Mouse (Mus musculus) neural tube, embryonic 12.5 days (tissue): ENCODE results near the gene Dhrs7. TPM values are rescaled to one million over a fixed set of nuclear protein-coding genes. Genes with fewer than 3 reads are reported as not detected.

Source experiments
- ATAC-seq: fragments of 200-750 bp; cut with Nextera tagmentation; 2 replicates; pipeline ENCODE4 v1.8.0; 2017; ENCODE audit warnings: low read depth, mild to moderate bottlenecking, moderate TSS enrichment, moderate library complexity; ENCODE audit not compliant: low FRiP score
- H3K27ac ChIP-seq: fragments of 300-500 bp; sonication (generic); 2 replicates; pipeline ENCODE4 v1.5.1; 2016
- H3K27me3 ChIP-seq: fragments of 300-500 bp; sonication (generic); replicated peaks from 2 replicates; pipeline ENCODE4 v1.6.1; 2016; ENCODE audit warnings: mild to moderate bottlenecking
- H3K36me3 ChIP-seq: fragments of 300-500 bp; sonication (generic); 2 replicates; pipeline ENCODE4 v1.6.1; 2016; ENCODE audit warnings: mild to moderate bottlenecking
- H3K4me1 ChIP-seq: fragments of 300-500 bp; sonication (generic); 2 replicates; pipeline ENCODE4 v1.6.1; 2016
- H3K4me2 ChIP-seq: fragments of 300-500 bp; sonication (generic); replicated peaks from 2 replicates; pipeline ENCODE4 v1.6.1; 2016; ENCODE audit warnings: mild to moderate bottlenecking
- H3K4me3 ChIP-seq: fragments of 300-500 bp; sonication (generic); 2 replicates; pipeline ENCODE4 v1.5.1; 2016
- H3K9ac ChIP-seq: fragments of 300-500 bp; sonication (generic); 2 replicates; pipeline ENCODE4 v1.6.1; 2016; ENCODE audit warnings: mild to moderate bottlenecking
- H3K9me3 ChIP-seq: fragments of 300-500 bp; sonication (generic); 2 replicates; pipeline ENCODE4 v1.6.1; 2016; ENCODE audit warnings: mild to moderate bottlenecking
- WGBS: fragments of 180-500 bp; shearing (Covaris S2); methylation state at CpG from one replicate; pipeline ENCODE4 v1.1.7; 2016; 5-methylcytosine and 5-hydroxymethylcytosine counted together
- polyA plus RNA-seq: library from polyadenylated mRNA; unstranded; fragments of >200 nt; fragmentation: Nextera tagmentation; extraction: Ambion mirVana; gene quantifications from 2 replicates; pipeline ENCODE4 v1.2.1, GENCODE M21; 2016

Dhrs7 gene
- polyA plus RNA-seq, 1 experiment from 2014 or later: 8.4 TPM

DNA sequence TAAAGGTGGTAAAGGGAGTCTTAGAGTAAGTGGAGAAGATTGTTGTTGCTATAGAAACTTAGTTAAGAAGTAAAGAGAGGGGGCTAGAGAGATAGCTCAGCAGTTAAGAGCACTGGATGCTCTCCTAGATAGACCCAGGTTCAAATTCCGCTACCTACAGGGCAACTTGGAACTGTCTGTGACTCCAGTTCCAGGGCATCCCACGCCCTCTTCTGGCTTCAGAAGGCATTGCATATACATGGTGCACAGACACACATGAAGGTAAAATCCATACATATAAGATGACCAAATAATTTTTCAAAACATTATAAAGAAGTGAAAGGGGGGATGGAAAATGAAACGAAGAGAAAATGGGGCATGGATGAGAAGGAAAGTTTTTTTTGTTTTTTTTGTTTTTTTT lies 14.9 kb upstream of the Dhrs7 start:
- no peaks in the 10 kb centered on the region for H3K9me3 ChIP-seq
- H3K9ac ChIP-seq: no peak overlapping the region
- ATAC-seq: no peak
- no peak overlapping the region for H3K4me3 ChIP-seq
- H3K27ac ChIP-seq: no peak overlapping the region
- H3K4me2 ChIP-seq: no peak overlapping the region
- 74% methylated on average over 3 of the region's 3 CpGs for WGBS
- H3K36me3 ChIP-seq: no peaks in the 10 kb centered on the region
- H3K4me1 ChIP-seq: no peaks in the 10 kb centered on the region
- H3K27me3 ChIP-seq: no peaks in the 10 kb centered on the region

DNA sequence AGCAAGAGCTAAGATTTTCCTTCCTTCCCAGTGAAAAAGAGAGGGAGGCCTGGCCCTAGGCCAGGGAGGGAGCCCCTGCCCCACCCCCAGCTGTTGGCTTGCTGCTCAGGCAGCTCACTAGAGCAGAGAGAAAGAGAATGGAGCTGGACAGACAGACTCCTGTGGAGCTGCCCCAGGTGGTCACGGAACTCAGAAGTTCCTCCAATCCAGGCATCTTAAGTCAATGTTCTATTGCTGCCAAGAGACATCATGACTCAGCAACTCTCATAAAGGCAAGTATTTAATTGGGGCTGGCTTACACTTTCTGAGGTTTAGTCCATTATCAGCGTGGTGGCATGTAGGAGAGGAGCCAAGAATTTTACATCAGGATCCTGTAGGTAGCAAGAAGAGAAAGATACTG lies 10.1 kb upstream of the Dhrs7 start:
- Histone ChIP-seq H3K9ac (no peak overlapping the region), H3K9me3 (no peaks in the 10 kb centered on the region), H3K4me2 (no peak overlapping the region), H3K4me3 (no peak overlapping the region), H3K27ac (no peak overlapping the region), H3K36me3 (no peaks in the 10 kb centered on the region), H3K4me1 (no peaks in the 10 kb centered on the region), H3K27me3 (no peaks in the 10 kb centered on the region)
- WGBS: 67% methylated on average over 2 of the region's 2 CpGs
- ATAC-seq: no peak

DNA sequence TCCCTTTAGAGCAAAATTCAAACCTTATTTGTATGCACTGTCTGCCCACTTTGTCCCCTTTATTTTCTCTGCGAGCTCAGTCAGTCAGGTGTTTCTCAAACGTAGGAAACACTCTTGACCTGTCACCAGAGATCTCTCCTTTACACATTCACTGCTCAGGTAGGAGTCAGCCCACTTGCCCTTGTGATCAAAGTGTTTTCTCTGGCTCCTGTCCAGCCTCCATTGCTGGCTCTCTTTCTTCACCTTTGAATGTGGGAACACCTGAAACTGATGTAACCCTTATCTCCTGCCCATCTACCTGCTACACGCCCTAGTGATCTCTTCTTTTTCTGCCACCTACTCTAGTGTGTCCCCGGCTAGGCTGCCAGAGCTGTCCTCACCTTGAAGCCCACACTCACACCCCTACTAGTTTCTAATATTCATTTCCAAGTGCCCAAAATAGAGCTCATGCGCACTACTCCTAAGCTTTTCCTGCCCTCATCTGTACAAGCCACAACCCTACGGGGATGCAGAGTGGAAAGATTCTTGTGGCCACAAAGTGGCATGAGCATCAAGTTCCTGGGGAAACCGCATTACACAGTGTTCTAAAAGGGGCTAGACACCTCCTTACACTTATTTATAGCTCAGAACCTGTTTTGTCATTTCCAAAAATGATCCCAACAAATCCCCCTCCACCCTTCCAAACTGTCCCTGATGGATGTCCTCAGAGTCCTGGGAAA lies 9.5 kb upstream of the Dhrs7 start:
- H3K27me3 ChIP-seq: no peaks in the 10 kb centered on the region
- H3K9ac ChIP-seq: no peak overlapping the region
- no peak overlapping the region for H3K4me3 ChIP-seq
- H3K36me3 ChIP-seq: no peaks in the 10 kb centered on the region
- H3K27ac ChIP-seq: no peak overlapping the region
- no peaks in the 10 kb centered on the region for H3K4me1 ChIP-seq
- H3K4me2 ChIP-seq: no peak overlapping the region
- WGBS: 85% methylated on average over 7 of the region's 7 CpGs
- H3K9me3 ChIP-seq: no peaks in the 10 kb centered on the region
- ATAC-seq: no peak

DNA sequence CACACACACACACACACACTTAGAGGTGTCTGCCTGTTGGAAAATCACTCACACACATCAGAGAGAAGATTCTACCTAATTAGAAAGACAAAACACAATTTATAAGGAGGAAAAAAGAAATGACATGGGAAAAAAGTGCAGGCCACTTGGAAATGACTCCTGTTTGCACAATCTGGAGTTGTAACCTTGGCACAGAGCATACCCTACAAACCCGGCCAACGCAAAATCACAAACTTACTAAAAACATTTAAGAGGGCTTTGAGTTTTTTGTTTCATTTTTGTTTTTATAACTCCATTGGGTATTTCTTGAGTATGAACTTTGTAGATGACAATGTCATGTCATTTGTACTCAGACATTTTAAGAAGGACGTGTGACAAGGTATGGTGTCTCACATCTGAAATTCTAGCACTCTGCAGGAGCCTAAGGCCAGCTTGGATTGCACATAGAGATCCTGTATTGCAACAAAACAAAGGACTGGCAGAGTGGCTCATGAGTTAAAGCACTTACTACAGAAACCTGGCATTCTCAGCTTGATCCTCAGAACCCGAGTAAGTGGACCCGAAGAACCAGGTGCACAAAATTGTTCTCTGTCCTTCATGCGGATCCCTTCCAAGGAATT lies 6.9 kb upstream of the Dhrs7 start:
- WGBS: 92% methylated on average over 6 of the region's 6 CpGs
- no peak overlapping the region for H3K27ac ChIP-seq
- no peak for ATAC-seq
- H3K27me3 ChIP-seq: no peaks in the 10 kb centered on the region
- no peak overlapping the region for H3K9ac ChIP-seq
- H3K4me3 ChIP-seq: no peak overlapping the region
- no peaks in the 10 kb centered on the region for H3K36me3 ChIP-seq
- H3K4me1 ChIP-seq: no peaks in the 10 kb centered on the region
- no peak overlapping the region for H3K4me2 ChIP-seq
- H3K9me3 ChIP-seq: no peaks in the 10 kb centered on the region

DNA sequence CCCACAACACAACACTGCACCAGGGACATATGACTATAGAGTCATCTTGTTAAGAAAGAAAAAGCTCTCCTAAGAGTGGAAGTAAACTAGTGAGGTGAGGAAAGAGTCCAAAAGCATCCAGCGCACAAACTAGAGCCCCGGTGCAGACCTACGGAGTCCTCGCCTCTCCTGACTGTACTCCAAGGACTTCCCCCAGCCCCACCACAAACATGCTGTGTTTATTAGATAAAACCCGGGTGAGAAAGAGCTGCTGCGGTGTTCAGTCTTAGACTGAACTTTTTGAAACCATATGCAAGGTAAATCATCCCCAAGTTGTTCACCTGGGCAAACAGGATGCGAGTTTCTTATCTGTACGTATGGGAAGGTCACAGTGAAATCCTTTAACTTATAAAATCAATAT lies 6.2 kb upstream of the Dhrs7 start:
- 94% methylated on average over 8 of the region's 8 CpGs for WGBS
- no peak overlapping the region for H3K9ac ChIP-seq
- H3K4me2 ChIP-seq: no peak overlapping the region
- H3K9me3 ChIP-seq: no peaks in the 10 kb centered on the region
- H3K36me3 ChIP-seq: no peaks in the 10 kb centered on the region
- no peak overlapping the region for H3K4me3 ChIP-seq
- ATAC-seq: no peak
- H3K27me3 ChIP-seq: no peaks in the 10 kb centered on the region
- H3K4me1 ChIP-seq: no peaks in the 10 kb centered on the region
- no peak overlapping the region for H3K27ac ChIP-seq

DNA sequence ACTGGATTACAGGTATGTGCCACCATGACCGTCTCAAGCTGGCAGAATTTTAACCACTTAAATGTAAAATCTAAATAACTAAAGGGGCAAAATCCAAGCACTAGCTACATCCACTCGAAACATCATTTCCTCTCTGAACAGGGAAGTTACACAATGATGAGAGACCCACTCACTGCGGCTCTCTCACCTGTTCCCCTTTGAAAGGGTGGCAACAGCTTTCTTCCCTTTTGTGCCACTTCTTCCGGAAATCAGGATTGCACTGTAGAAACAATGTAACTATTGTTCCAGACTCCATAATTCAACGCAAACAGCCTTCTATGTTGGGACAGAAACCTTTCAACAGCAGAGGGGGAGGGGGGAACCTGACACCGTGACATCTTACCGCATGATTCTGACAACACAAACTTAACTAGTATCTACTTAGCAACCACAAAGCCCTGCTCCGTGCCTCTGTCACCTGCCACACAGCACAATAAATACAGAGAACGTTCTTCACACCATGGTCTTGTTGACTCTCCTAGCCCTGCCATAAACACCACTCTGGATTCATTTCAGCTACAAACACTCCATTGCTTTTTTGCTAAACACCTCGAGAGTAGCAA lies 3.3 kb upstream of the Dhrs7 start:
- Histone ChIP-seq H3K4me3 (no peak overlapping the region), H3K9me3 (no peaks in the 10 kb centered on the region), H3K9ac (no peak overlapping the region), H3K27me3 (no peaks in the 10 kb centered on the region), H3K4me1 (0 out of 2 replicates have a peak, but pooled peaks cover 4% of the 10 kb centered on the region), H3K27ac (no peak overlapping the region), H3K4me2 (no peak overlapping the region), H3K36me3 (no peaks in the 10 kb centered on the region)
- 45% methylated on average over 10 of the region's 10 CpGs for WGBS
- no peak for ATAC-seq

DNA sequence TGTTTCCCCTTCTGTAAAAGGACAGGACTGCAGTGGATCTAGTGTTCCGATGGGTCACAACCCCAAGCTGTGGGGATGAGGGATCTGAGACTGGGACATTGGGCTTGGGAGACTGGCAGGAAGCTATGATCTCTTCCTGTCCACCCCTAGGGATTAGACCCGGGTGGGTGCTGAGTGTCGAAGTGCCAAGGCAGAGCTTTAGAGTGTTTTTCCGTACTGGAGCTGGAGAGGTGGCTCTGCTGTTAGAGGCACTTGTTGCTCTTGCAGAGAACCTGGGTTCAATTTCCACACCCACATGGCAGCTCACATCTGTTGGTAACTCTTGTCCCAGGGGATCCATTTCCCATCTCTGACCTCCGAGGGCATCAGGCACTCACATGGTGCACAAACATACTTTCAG lies 1.3 kb upstream of the Dhrs7 start:
- H3K27me3 ChIP-seq: no peaks in the 10 kb centered on the region
- no peak overlapping the region for H3K9ac ChIP-seq
- no peaks in the 10 kb centered on the region for H3K9me3 ChIP-seq
- no peak overlapping the region for H3K4me3 ChIP-seq
- no peaks in the 10 kb centered on the region for H3K36me3 ChIP-seq
- no peak overlapping the region for H3K4me2 ChIP-seq
- WGBS: 87% methylated on average over 5 of the region's 5 CpGs
- 0 out of 2 replicates have a peak, but pooled peaks cover 4% of the 10 kb centered on the region for H3K4me1 ChIP-seq
- H3K27ac ChIP-seq: no peak overlapping the region
- no peak for ATAC-seq

DNA sequence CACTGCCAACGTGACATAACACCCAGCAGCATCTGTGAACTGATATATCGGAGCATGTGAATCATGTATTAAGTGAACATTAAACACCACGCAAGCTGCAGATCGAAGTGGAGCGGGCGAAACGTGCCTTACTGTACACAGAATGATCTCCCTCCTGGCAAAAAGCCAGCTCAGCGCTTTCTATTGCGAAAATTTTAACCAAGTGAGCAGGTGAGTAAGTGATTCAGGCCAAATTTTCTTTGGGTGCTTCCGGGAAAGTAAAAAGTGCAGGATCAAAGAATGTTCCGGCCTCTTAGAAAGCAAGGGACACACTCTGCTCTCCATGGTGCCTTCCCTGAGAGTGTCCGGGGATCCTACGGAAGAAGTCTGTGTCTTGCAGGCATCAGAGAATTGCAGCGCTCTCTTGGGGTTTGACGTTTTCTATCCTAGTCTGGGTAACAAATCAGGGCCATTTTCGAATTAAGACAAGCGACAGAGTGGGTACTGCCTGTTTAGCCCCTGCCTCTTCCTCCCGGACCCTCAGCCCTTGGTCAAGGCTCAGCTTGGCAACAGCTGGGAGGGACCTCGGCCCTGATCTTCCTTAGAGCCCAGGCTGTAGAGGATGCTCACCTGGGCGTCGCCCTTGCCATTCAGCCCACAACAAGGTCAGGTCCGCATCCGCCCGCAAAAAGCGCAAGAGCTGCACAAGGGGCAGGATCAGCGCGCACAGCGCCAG lies 532 bp downstream of the Dhrs7 start:
- Histone ChIP-seq H3K4me2 (peak overlapping the region; percentile 93), H3K27ac (no peak overlapping the region)
- ATAC-seq: peak; percentile 63

DNA sequence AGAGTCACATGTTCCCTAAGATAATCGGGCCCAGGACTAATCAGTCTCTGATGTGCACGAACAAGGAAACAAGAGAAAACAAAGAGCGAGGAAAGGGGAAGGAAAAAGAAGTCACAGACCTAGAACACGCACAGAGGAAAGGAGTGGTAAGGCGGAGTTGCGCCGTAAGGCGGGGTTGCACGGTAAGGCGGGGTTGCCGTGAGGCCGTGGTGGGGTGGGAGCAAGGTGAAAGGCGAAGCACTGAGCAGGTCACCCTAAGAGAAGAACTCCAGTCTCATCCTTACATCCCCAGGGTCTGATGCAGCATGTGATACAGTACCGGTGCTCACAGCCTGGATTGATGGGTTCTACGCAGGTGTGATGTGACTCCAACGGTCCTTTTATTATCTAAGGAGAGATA lies 8.9 kb downstream of the Dhrs7 start:
- Histone ChIP-seq H3K9ac (no peak overlapping the region), H3K4me1 (no peaks in the 10 kb centered on the region), H3K4me2 (no peak overlapping the region), H3K27me3 (no peaks in the 10 kb centered on the region), H3K27ac (no peak overlapping the region), H3K4me3 (no peak overlapping the region), H3K9me3 (no peaks in the 10 kb centered on the region), H3K36me3 (no peaks in the 10 kb centered on the region)
- no peak for ATAC-seq
- WGBS: 89% methylated on average over 16 of the region's 16 CpGs

More for the DNA sequence above, 532 bp downstream of the Dhrs7 start:
- no peaks in the 10 kb centered on the region for H3K27me3 ChIP-seq
- 0 out of 2 replicates have a peak, but pooled peaks cover 4% of the 10 kb centered on the region for H3K4me1 ChIP-seq
- H3K9ac ChIP-seq: peak overlapping the region; percentile 59
- WGBS: 12% methylated on average over 28 of the region's 28 CpGs
- H3K4me3 ChIP-seq: peak overlapping the region; percentile 57
- no peaks in the 10 kb centered on the region for H3K36me3 ChIP-seq
- H3K9me3 ChIP-seq: no peaks in the 10 kb centered on the region

DNA sequence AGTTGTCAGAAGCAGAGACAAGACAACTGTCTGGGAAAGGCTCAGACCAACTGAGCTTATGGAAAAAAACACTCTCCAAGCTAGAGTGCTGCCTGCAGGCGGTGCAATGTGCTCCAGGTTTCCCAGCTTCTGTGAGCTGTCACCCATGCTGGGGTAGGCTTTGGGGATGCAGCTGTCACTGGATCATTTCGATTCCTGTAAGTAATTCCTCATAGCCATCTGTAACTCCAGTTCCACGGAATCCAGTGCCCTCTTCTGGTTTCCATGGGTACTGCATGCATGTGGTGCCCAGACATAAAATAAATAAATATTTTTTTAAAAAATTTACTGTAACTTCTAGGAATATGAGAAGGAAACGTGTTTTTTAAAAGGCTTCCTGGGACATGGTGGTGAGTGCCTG lies 10.0 kb downstream of the Dhrs7 start:
- no peak overlapping the region for H3K27ac ChIP-seq
- H3K27me3 ChIP-seq: no peaks in the 10 kb centered on the region
- no peaks in the 10 kb centered on the region for H3K4me1 ChIP-seq
- 19% methylated on average over 4 of the region's 4 CpGs for WGBS
- no peak overlapping the region for H3K4me2 ChIP-seq
- H3K4me3 ChIP-seq: no peak overlapping the region
- no peaks in the 10 kb centered on the region for H3K9me3 ChIP-seq
- ATAC-seq: 0 out of 2 replicates have a peak, but pooled peaks have one; percentile 41
- no peaks in the 10 kb centered on the region for H3K36me3 ChIP-seq
- H3K9ac ChIP-seq: no peak overlapping the region

DNA sequence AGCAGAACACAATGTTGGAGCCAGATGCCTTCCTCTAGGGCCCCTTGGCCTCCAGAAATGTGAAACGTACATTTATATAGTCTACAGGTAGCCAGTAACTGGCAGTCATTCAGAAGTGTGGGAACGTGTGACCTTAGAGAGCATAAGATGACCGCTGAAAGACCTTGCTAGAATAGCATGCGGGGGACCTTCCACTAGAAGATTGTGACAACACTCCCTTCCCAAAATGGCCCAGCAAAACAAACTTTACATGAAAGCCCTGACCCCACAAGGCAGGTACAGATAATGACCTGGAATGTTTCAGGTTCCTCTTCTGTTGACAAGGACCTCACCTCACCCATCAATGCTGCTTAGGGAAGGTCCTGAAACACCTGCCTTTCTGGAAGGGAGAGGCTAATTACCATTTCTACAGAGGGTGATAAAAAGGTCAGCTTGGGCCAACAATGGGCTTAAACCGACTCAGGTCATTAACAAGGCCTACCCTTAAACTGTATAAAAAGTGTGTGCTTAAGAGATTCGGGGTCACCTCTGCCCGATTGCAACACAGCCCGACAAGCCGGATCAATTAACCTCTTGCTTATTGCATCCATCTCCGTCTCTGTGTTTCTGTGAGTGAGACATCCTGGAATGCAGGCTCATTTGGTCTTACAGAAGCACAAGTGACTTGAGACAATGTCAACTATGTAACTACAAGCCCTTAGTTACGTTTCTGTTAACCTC lies 14.9 kb downstream of the Dhrs7 start, which contains the start of gene Gm4756:
TSS of gene Gm4756 (minus strand) at position 51 of the 720 bp plus-strand sequence.
- H3K4me3 ChIP-seq: no peak within 1 kb of the TSS
- no peaks in the 10 kb centered on the region for H3K27me3 ChIP-seq
- peaks cover 3% of the 10 kb centered on the region; the same call in 1 of the 2 replicates for H3K36me3 ChIP-seq
- H3K27ac ChIP-seq: no peak within 1 kb of the TSS
- H3K4me1 ChIP-seq: no peaks in the 10 kb centered on the region
- H3K4me2 ChIP-seq: no peak within 1 kb of the TSS
- no peaks in the 10 kb centered on the region for H3K9me3 ChIP-seq
- H3K9ac ChIP-seq: no peak within 1 kb of the TSS
- WGBS: 75% methylated on average over 11 of the region's 11 CpGs
- no peak for ATAC-seq
